Mouse (Mus musculus): Measurements from ENCODE around the gene Defb23. TPM values are rescaled to one million over a fixed set of nuclear protein-coding genes. Genes with fewer than 3 reads are reported as not detected.
"Not testable (repeated sequence)": the region's sequence is repeated elsewhere in the genome, so short reads cannot be mapped to it uniquely, and the experiment has no call there.

Gene Defb23
- total RNA-seq, 2 experiments from 2014 or later = not detected

GRCm38 (mm10) chr2:152438963-152439362, 25.5 kb downstream of the Defb23 start:
- no peak for DNase-seq
- intact Hi-C loops (cut with DNase I) = loop anchor here (5.0 kb wide), 1 partner anchor 47 kb away; no protein-coding TSS in a partner anchor

- peak; percentile 88 for DNase-seq
- intact Hi-C loops (cut with DNase I) = loop anchor here (5.0 kb wide), 1 partner anchor 45 kb away; no protein-coding TSS in a partner anchor
Observed at GRCm38 (mm10) chr2:152436983-152437860, 27.2 kb downstream of the Defb23 start.

GRCm38 (mm10) chr2:152436405-152436901, 28.0 kb downstream of the Defb23 start:
- intact Hi-C loops (cut with DNase I) = loop anchor here (5.0 kb wide), 1 partner anchor 44 kb away; no protein-coding TSS in a partner anchor
- no peak for DNase-seq

- intact Hi-C loops (cut with DNase I); DNase-seq: not testable (repeated sequence)
Observed at GRCm38 (mm10) chr2:152428481-152428880, 35.9 kb downstream of the Defb23 start.

- intact Hi-C loops (cut with DNase I) = no loop called here
- DNase-seq = no peak
Observed at GRCm38 (mm10) chr2:152427493-152427892, 36.9 kb downstream of the Defb23 start.

GRCm38 (mm10) chr2:152415786-152416185, 48.6 kb downstream of the Defb23 start:
- intact Hi-C loops (cut with DNase I) = no loop called here
- no peak for DNase-seq

GRCm38 (mm10) chr2:152415287-152415686, 49.1 kb downstream of the Defb23 start, which contains the start of gene 6820408C15Rik:
TSS of gene 6820408C15Rik (plus strand) at chr2:152415587.
- intact Hi-C loops (cut with DNase I) = no loop called here
- no peak for DNase-seq

- peak; percentile 91 for DNase-seq
- intact Hi-C loops (cut with DNase I) = no loop called here
Observed at GRCm38 (mm10) chr2:152414591-152415165, 49.7 kb downstream of the Defb23 start, which contains the start of gene Zcchc3. TSS of gene Zcchc3 (minus strand) at chr2:152415027.

GRCm38 (mm10) chr2:152413765-152414584, 50.4 kb downstream of the Defb23 start:
- DNase-seq = peak; percentile 45
- intact Hi-C loops (cut with DNase I) = no loop called here

GRCm38 (mm10) chr2:152413158-152413764, 51.2 kb downstream of the Defb23 start:
- DNase-seq = no peak
- intact Hi-C loops (cut with DNase I) = no loop called here

- no peak for DNase-seq
- intact Hi-C loops (cut with DNase I) = no loop called here
Observed at GRCm38 (mm10) chr2:152412526-152413157, 51.8 kb downstream of the Defb23 start.

- intact Hi-C loops (cut with DNase I) = no loop called here
- DNase-seq = no peak
Observed at GRCm38 (mm10) chr2:152411471-152411870, 52.9 kb downstream of the Defb23 start.

- intact Hi-C loops (cut with DNase I) = no loop called here
- peak; percentile 92 for DNase-seq
Observed at GRCm38 (mm10) chr2:152410971-152411371, 53.4 kb downstream of the Defb23 start.

GRCm38 (mm10) chr2:152409781-152410180, 54.6 kb downstream of the Defb23 start:
- DNase-seq = no peak
- intact Hi-C loops (cut with DNase I) = no loop called here

Other genes with a start within 250 kb of the Defb23 start
- 100 to 1,000 TPM; 142 to 148 TPM for gene Csnk2a1, start 237.8 kb downstream of the Defb23 start, total RNA-seq (2021)
- 10 to 100 TPM; 41.2 to 42.6 TPM for gene Tbc1d20, start 170.8 kb downstream of the Defb23 start, total RNA-seq (2021)
- 100 to 1,000 TPM; 123 to 134 TPM for gene Rbck1, start 132.0 kb downstream of the Defb23 start, total RNA-seq (2021)
- 1 to 10 TPM in 1 of 2 experiments, under 1 TPM in 1; 0.92 to 1.4 TPM for gene Trib3, start 120.6 kb downstream of the Defb23 start, total RNA-seq (2021)
- 10 to 100 TPM; 18.7 to 27.1 TPM for gene Nrsn2, start 88.0 kb downstream of the Defb23 start, total RNA-seq (2021)
- 100 to 1,000 TPM; 102 to 105 TPM for gene Sox12, start 66.6 kb downstream of the Defb23 start, total RNA-seq (2021)
- 10 to 100 TPM; 12.5 to 13.8 TPM for gene Zcchc3, start 49.6 kb downstream of the Defb23 start, total RNA-seq (2021)
- 1 to 10 TPM; 2.6 to 3.1 TPM for gene 6820408C15Rik, start 49.0 kb downstream of the Defb23 start, total RNA-seq (2021)
- gene Defb20, start 12.4 kb upstream of the Defb23 start, total RNA-seq (2021) = not detected
- not detected for gene Defb22, start 25.5 kb upstream of the Defb23 start, total RNA-seq (2021)
- not detected for gene Defb26, start 47.1 kb upstream of the Defb23 start, total RNA-seq (2021)
- gene Defb28, start 53.6 kb upstream of the Defb23 start, total RNA-seq (2021) = not detected
- gene Defb29, start 75.5 kb upstream of the Defb23 start, total RNA-seq (2021) = not detected
- not detected for gene Gm17416, start 104.7 kb upstream of the Defb23 start, total RNA-seq (2021)
- not detected for gene Defb21, start 108.1 kb upstream of the Defb23 start, total RNA-seq (2021)
- gene Defb19, start 115.7 kb upstream of the Defb23 start, total RNA-seq (2021) = not detected
- gene Defb45, start 134.8 kb upstream of the Defb23 start, total RNA-seq (2021) = not detected
- not detected for gene Defb36, start 139.7 kb upstream of the Defb23 start, total RNA-seq (2021)
- not detected for gene Defb25, start 158.4 kb upstream of the Defb23 start, total RNA-seq (2021)
- gene Rem1, start 162.3 kb upstream of the Defb23 start, total RNA-seq (2021) = under 1 TPM; 0.62 to 0.86 TPM
- gene H13, start 204.8 kb upstream of the Defb23 start, total RNA-seq (2021) = 100 to 1,000 TPM; 149 to 160 TPM
- 10 to 100 TPM; 30.4 to 32.5 TPM for gene Mcts2, start 222.4 kb upstream of the Defb23 start, total RNA-seq (2021)